Mouse (Mus musculus): Measurements from ENCODE around the gene Megf6. TPM values are rescaled to one million over a fixed set of nuclear protein-coding genes. Genes with fewer than 3 reads are reported as not detected.

The Megf6 gene
- polyA plus RNA-seq, 1 experiment from 2014 or later, result 8.8 TPM

DNA sequence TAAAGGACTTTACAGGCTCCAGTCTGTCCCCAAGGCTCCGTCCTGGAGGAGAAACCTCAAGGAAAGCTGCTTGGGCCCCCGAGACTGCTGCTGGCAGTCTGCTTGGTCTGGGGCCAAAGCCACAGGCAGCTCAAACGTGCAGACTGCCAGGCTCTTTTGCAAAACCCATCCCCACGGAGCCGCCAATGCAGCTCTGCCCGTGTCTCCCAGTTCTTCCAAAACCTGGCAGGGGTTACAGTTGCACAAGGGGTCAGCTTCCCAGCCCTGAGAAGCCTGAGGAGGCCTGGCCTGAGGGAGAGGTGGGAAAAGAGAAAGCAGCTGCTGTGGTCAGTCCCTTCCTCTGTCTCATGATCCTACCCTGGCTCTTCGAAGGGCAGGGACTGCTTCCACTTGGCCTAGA is 74.8 kb downstream of the Megf6 start:
- WGBS (ENCODE audit: insufficient replicate concordance), result 76% methylated on average over 7 of the region's 7 CpGs
- H3K4me2 ChIP-seq, result no peak overlapping the region
- H3K27ac ChIP-seq (ENCODE audit: low read depth, low read length), result no peak overlapping the region
- ATAC-seq (replicated peaks; ENCODE audit: insufficient number of reproducible peaks, low FRiP score, low TSS enrichment), result no peak
- H3K9ac ChIP-seq (ENCODE audit: low read depth, low read length), result no peak overlapping the region
- H3K4me1 ChIP-seq (ENCODE audit: control insufficient read depth, insufficient read depth, low read length), result peaks cover 5% of the 10 kb centered on the region
- H3K27me3 ChIP-seq (ENCODE audit: control insufficient read depth, insufficient read depth, low read length), result 0 out of 2 replicates have a peak, but pooled peaks cover 11% of the 10 kb centered on the region
- no peaks in the 10 kb centered on the region for H3K9me3 ChIP-seq (replicated peaks; ENCODE audit: control insufficient read depth, low read length)
- H3K36me3 ChIP-seq (ENCODE audit: control insufficient read depth, insufficient read depth, low read length), result no peaks in the 10 kb centered on the region
- H3K4me3 ChIP-seq (ENCODE audit: low read depth, low read length), result no peak overlapping the region

DNA sequence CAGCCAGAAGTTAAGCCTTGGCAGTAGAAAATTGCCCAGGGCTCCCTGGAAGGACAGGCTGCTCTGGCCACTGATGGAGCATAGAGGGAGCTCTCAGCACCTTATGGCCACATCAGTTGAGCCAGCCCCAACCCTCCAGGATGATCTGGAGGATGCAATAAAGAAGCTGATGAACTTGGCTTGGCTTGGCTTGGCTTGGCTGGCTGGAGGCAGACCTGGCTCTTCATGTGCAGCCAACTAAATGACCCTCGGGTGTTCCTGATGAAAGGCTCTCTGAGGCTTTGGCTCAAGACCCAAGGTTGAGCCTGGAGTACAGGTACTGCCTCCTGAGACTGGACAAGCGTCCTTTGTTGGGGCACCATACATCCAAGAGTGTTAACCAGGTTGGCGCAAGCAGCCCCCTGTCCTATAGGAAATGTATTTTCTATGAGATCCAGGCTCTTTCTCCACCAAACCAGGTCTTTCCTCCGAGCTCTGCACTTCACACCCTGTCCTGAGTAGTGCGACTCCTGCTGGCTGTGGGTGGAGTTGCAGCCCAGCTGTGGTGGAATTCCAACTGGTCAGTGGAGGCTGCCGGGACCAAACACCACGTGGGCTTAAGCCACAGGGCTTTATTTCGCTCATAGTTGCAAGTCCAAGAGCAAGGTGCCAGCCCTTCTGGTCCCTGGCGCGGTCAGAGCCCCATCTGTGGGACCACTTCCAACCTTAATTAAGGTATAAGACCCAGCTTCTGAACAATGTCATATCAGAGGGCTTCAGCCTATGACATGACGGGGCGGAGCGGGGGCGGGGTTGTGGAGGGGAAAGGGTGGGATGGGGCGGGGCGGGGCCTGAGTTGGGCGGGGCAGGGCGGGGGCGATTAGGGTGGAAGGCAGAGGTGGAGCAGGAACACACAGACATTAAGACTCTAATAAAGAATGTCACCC is 75.8 kb downstream of the Megf6 start:
- ATAC-seq (replicated peaks; ENCODE audit: insufficient number of reproducible peaks, low FRiP score, low TSS enrichment), result peak; percentile 55
- peak overlapping the region; percentile 68 for H3K4me2 ChIP-seq
- H3K27me3 ChIP-seq (ENCODE audit: control insufficient read depth, insufficient read depth, low read length), result 0 out of 2 replicates have a peak, but pooled peaks cover 11% of the 10 kb centered on the region
- peaks cover 5% of the 10 kb centered on the region for H3K4me1 ChIP-seq (ENCODE audit: control insufficient read depth, insufficient read depth, low read length)
- H3K27ac ChIP-seq (ENCODE audit: low read depth, low read length), result no peak overlapping the region
- 8% methylated on average over 19 of the region's 19 CpGs for WGBS (ENCODE audit: insufficient replicate concordance)
- H3K36me3 ChIP-seq (ENCODE audit: control insufficient read depth, insufficient read depth, low read length), result no peaks in the 10 kb centered on the region
- 0 out of 2 replicates have a peak overlapping the region, but pooled peaks have one; percentile 43 for H3K9ac ChIP-seq (ENCODE audit: low read depth, low read length)
- no peaks in the 10 kb centered on the region for H3K9me3 ChIP-seq (replicated peaks; ENCODE audit: control insufficient read depth, low read length)
- peak overlapping the region; percentile 28; the same call in 1 of the 2 replicates for H3K4me3 ChIP-seq (ENCODE audit: low read depth, low read length)

DNA sequence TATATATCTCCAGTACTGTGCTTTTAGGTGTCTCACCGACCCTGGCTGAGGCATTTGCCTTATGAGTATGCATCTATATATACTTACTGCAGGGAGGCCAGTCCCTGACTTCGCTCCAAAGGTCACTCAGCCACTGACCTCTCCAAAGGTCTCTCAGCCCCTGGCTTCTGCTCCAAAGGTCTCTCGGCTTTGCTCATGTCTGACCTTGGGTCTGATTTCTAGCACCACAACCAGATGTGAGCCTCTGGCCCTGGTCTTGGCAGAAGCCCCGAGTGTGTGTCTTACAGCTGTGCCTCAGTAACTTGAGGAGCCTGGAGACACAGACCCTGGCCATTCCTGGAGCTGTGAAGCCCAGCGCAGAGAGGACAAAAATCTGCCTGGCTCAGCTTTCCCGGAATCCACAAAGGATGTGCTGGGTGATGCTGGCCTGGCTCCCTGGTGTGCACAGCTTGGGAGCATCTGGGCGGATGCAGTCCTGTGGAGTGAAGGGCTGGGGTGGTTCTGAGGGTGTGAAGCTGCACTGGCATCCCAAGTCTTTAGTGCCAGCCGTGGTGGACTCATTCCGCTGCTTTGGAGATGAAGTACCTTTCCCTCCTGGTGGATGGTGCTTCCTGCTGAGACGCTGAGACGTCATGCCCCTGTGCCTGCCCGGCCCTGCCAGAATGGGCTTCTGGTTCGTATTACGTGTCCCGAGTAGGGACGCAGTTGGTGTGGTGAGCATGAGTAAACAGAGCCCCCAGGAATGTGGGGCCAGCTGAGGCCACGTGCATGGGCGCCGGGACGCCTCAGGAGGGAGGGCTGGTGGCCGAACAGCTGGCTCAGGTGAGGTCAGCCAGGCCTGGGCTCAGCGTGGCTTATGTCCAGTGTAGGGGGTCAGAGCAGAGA is 76.9 kb downstream of the Megf6 start:
- Histone ChIP-seq H3K9ac (ENCODE audit: low read depth, low read length) (no peak overlapping the region), H3K27me3 (ENCODE audit: control insufficient read depth, insufficient read depth, low read length) (0 out of 2 replicates have a peak, but pooled peaks cover 11% of the 10 kb centered on the region), H3K4me3 (ENCODE audit: low read depth, low read length) (no peak overlapping the region), H3K4me1 (ENCODE audit: control insufficient read depth, insufficient read depth, low read length) (peaks cover 5% of the 10 kb centered on the region), H3K27ac (ENCODE audit: low read depth, low read length) (no peak overlapping the region), H3K4me2 (peak overlapping the region; percentile 68), H3K36me3 (ENCODE audit: control insufficient read depth, insufficient read depth, low read length) (no peaks in the 10 kb centered on the region), H3K9me3 (replicated peaks; ENCODE audit: control insufficient read depth, low read length) (no peaks in the 10 kb centered on the region)
- 37% methylated on average over 22 of the region's 22 CpGs for WGBS (ENCODE audit: insufficient replicate concordance)
- ATAC-seq (replicated peaks; ENCODE audit: insufficient number of reproducible peaks, low FRiP score, low TSS enrichment), result no peak

DNA sequence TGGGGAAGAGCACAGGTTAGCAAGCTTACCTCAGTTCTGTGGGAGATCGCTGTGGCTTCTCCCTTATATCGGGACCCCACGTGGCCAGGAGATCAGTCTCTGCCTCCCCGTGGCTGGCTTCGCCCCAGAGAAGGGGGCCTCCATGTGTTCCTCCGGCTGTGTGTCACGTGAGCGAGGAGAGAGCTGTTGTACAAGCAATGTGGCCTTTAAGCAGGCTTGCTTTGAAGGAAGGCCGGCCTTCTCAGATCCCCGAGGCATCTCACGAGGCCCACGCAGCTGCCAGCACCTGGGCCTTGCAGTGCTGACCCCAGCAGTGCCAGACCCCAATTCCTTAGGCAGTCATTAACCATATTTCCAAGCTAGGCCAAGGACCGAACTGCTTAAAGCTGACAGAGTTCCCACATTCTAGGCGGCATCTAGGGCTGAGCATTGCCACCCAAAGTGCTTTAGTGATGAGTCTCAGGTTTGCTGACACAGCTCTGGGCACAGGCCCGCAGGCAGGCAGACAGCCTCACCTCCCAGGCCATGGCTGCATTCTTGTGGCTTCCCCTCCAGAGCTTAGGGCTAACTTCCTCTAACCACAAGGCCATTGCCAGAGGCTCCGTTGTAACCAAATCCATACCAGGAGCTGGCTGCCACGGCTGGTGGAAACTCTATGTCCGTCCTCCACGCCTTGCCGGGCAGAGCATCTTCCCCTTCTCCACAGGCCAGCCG is 77.7 kb downstream of the Megf6 start:
- Histone ChIP-seq H3K4me3 (ENCODE audit: low read depth, low read length) (no peak overlapping the region), H3K36me3 (ENCODE audit: control insufficient read depth, insufficient read depth, low read length) (no peaks in the 10 kb centered on the region), H3K9me3 (replicated peaks; ENCODE audit: control insufficient read depth, low read length) (no peaks in the 10 kb centered on the region), H3K9ac (ENCODE audit: low read depth, low read length) (no peak overlapping the region), H3K27me3 (ENCODE audit: control insufficient read depth, insufficient read depth, low read length) (0 out of 2 replicates have a peak, but pooled peaks cover 11% of the 10 kb centered on the region), H3K4me2 (no peak overlapping the region), H3K27ac (ENCODE audit: low read depth, low read length) (no peak overlapping the region), H3K4me1 (ENCODE audit: control insufficient read depth, insufficient read depth, low read length) (peaks cover 5% of the 10 kb centered on the region)
- 69% methylated on average over 21 of the region's 21 CpGs for WGBS (ENCODE audit: insufficient replicate concordance)
- no peak for ATAC-seq (replicated peaks; ENCODE audit: insufficient number of reproducible peaks, low FRiP score, low TSS enrichment)

DNA sequence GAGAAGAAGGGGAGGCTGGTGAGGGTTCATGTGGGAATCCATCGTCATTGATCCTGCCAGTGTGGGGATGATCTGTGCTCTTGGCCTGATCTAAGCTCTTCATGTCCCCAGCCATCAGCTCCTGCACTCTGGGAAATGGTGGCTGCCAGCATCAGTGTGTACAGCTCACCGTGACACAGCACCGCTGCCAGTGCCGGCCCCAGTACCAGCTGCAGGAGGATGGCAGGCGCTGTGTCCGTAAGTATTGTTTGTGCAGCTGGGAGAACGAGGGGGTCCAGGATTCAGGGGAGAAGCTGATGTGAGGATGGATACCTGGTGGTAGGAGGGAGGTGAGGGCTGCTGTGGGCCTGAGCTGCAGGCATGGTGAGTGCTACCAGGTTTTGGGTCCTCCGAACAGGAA is 78.8 kb downstream of the Megf6 start:
- Histone ChIP-seq H3K27me3 (ENCODE audit: control insufficient read depth, insufficient read depth, low read length) (0 out of 2 replicates have a peak, but pooled peaks cover 11% of the 10 kb centered on the region), H3K4me3 (ENCODE audit: low read depth, low read length) (no peak overlapping the region), H3K4me1 (ENCODE audit: control insufficient read depth, insufficient read depth, low read length) (peaks cover 5% of the 10 kb centered on the region), H3K4me2 (no peak overlapping the region), H3K27ac (ENCODE audit: low read depth, low read length) (no peak overlapping the region), H3K9ac (ENCODE audit: low read depth, low read length) (no peak overlapping the region), H3K36me3 (ENCODE audit: control insufficient read depth, insufficient read depth, low read length) (peaks cover under 1% of the 10 kb centered on the region; the same call in 1 of the 2 replicates), H3K9me3 (replicated peaks; ENCODE audit: control insufficient read depth, low read length) (no peaks in the 10 kb centered on the region)
- 69% methylated on average over 8 of the region's 8 CpGs for WGBS (ENCODE audit: insufficient replicate concordance)
- no peak for ATAC-seq (replicated peaks; ENCODE audit: insufficient number of reproducible peaks, low FRiP score, low TSS enrichment)

DNA sequence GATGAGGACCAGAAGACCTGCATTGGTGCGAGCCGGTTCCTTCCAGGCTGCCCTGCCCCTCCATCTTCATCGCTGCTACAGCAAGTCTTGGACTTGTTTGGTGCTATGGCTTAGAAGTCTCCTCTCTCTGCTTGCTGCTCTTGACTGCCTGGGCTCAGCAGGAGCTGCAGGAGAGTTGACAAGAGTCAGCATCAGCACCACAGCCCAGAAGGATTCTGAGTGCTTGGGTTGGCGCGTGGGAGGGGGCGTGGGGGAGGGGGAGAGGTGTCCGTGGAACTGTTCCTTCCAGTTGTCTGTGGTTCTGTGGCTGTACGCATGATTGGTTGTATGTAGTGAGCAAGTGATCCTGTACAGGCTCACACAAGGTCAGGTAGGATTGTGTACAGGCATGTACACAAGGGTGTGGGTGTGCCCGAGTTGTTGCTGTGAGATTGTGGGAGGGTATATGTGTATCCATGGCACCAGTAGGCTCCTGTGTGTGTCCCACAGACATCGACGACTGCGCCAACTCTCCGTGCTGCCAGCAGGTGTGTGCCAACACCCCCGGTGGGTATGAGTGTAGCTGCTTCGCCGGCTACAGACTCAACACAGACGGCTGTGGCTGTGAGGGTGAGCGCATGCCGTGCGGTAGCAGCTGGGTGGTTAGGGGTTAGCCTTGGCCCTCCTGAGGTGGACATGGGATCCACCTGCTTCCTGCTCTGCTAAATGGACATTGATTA is 82.2 kb downstream of the Megf6 start:
- 0 out of 2 replicates have a peak, but pooled peaks cover 7% of the 10 kb centered on the region for H3K27me3 ChIP-seq (ENCODE audit: control insufficient read depth, insufficient read depth, low read length)
- no peaks in the 10 kb centered on the region for H3K4me1 ChIP-seq (ENCODE audit: control insufficient read depth, insufficient read depth, low read length)
- no peak overlapping the region for H3K9ac ChIP-seq (ENCODE audit: low read depth, low read length)
- H3K4me2 ChIP-seq, result no peak overlapping the region
- no peak for ATAC-seq (replicated peaks; ENCODE audit: insufficient number of reproducible peaks, low FRiP score, low TSS enrichment)
- WGBS (ENCODE audit: insufficient replicate concordance), result 84% methylated on average over 20 of the region's 20 CpGs
- H3K27ac ChIP-seq (ENCODE audit: low read depth, low read length), result no peak overlapping the region
- peaks cover 2% of the 10 kb centered on the region; the same call in 1 of the 2 replicates for H3K36me3 ChIP-seq (ENCODE audit: control insufficient read depth, insufficient read depth, low read length)
- H3K4me3 ChIP-seq (ENCODE audit: low read depth, low read length), result no peak overlapping the region
- no peaks in the 10 kb centered on the region for H3K9me3 ChIP-seq (replicated peaks; ENCODE audit: control insufficient read depth, low read length)

DNA sequence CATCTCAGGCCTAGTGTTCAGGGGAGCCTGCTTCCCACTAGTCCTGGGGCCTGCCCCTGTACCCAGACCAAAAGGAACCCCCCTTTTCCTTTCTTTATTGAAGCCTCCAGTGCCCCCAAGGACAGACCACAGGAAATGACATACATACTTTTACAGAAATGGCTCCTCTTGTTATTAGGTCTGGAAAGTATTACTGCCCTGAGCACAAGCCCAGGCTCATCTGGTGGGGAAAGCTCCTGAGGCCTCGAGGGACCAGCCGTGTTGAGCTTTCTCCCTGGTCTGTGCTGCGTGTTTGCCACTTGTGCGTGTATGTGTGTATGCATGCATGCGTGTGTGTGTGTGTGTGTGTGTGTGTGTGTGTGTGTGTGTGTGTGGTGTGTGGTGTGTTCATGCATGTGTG is 90.2 kb downstream of the Megf6 start:
- Histone ChIP-seq H3K4me1 (ENCODE audit: control insufficient read depth, insufficient read depth, low read length) (no peaks in the 10 kb centered on the region), H3K36me3 (ENCODE audit: control insufficient read depth, insufficient read depth, low read length) (no peaks in the 10 kb centered on the region), H3K9ac (ENCODE audit: low read depth, low read length) (no peak overlapping the region), H3K27me3 (ENCODE audit: control insufficient read depth, insufficient read depth, low read length) (no peaks in the 10 kb centered on the region), H3K4me2 (no peak overlapping the region), H3K9me3 (replicated peaks; ENCODE audit: control insufficient read depth, low read length) (no peaks in the 10 kb centered on the region), H3K27ac (ENCODE audit: low read depth, low read length) (no peak overlapping the region), H3K4me3 (ENCODE audit: low read depth, low read length) (no peak overlapping the region)
- WGBS (ENCODE audit: insufficient replicate concordance), result 88% methylated on average over 5 of the region's 5 CpGs
- no peak for ATAC-seq (replicated peaks; ENCODE audit: insufficient number of reproducible peaks, low FRiP score, low TSS enrichment)

Measured in heart, embryonic 11.5 days (tissue).